Mouse (Mus musculus) kidney, postnatal 25 days (tissue): ENCODE data around the gene Gm5916.

Source experiments
- DNase-seq, 2 experiments: peaks; one replicate each; pipeline ENCODE4 v3.0.0; 2021; ENCODE audit warnings: mixed read lengths in 2 of 2

Gm5916 gene

DNA sequence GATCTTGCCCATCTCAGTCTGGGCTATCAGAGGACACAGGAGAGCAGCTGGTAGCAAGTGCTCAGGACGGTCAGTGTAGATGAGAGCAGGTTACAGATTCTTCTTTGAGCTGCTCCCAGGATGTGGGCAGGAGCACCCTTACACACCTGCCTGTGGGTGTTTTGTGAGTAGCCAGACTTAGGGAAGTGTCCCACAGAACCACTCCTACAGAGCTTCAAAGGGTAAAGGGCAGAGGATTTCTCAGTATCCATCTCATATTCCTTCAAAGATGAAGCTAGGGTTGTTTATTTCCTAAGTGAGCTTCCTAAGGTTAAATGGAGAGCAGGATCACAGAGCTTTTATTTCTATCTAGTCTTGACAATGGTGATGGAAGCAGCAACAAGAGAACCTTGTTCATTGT, at the start of gene Gm5916:
TSS of gene Gm5916 (minus strand) at position 101 of the 400 bp plus-strand sequence.
- no peak for DNase-seq
